Mouse (Mus musculus) stomach, embryonic 16.5 days (tissue): ENCODE results near the gene Dsp. TPM values are rescaled to one million over a fixed set of nuclear protein-coding genes. Genes with fewer than 3 reads are reported as not detected.

Experiments
- ATAC-seq: fragments of 200-750 bp; cut with Nextera tagmentation; 2 replicates; pipeline ENCODE4 v1.8.0; 2017; ENCODE audit warnings: moderate number of reproducible peaks, moderate TSS enrichment; ENCODE audit not compliant: insufficient read depth, low FRiP score
- H3K27ac ChIP-seq: fragments of 300-500 bp; sonication (generic); 2 replicates; pipeline ENCODE4 v1.5.1; 2014; ENCODE audit warnings: low read length
- H3K27me3 ChIP-seq: fragments of 300-500 bp; sonication (generic); 2 replicates; pipeline ENCODE4 v1.6.1; 2014; ENCODE audit warnings: low read length, control low read depth, mixed read lengths; ENCODE audit not compliant: control insufficient read depth, insufficient read depth
- H3K36me3 ChIP-seq: fragments of 300-500 bp; sonication (generic); 2 replicates; pipeline ENCODE4 v1.6.1; 2014; ENCODE audit warnings: low read length; ENCODE audit not compliant: control insufficient read depth, insufficient read depth
- H3K4me1 ChIP-seq: fragments of 300-500 bp; sonication (generic); 2 replicates; pipeline ENCODE4 v1.6.1; 2014; ENCODE audit warnings: low read length, control low read depth, mixed read lengths; ENCODE audit not compliant: control insufficient read depth, insufficient read depth
- H3K4me2 ChIP-seq: fragments of 300-500 bp; sonication (generic); 2 replicates; pipeline ENCODE4 v1.6.1; 2014; ENCODE audit warnings: low read depth, low read length, mixed read lengths
- H3K4me3 ChIP-seq: fragments of 300-500 bp; sonication (generic); replicated peaks from 2 replicates; pipeline ENCODE4 v1.5.1; 2014; ENCODE audit warnings: mild to moderate bottlenecking, low read length
- H3K9ac ChIP-seq: fragments of 300-500 bp; sonication (generic); 2 replicates; pipeline ENCODE4 v1.6.1; 2014; ENCODE audit warnings: low read length
- H3K9me3 ChIP-seq: fragments of 300-500 bp; sonication (generic); replicated peaks from 2 replicates; pipeline ENCODE4 v1.6.1; 2016; ENCODE audit warnings: low read length, control low read depth; ENCODE audit not compliant: control insufficient read depth
- WGBS: fragments of 180-500 bp; shearing (Covaris S2); extraction: QIAGEN DNeasy Blood & Tissue Kit; methylation state at CpG from one replicate; pipeline ENCODE4 v1.1.7; 2014; 5-methylcytosine and 5-hydroxymethylcytosine counted together
- polyA plus RNA-seq: library from polyadenylated mRNA; unstranded; fragments of >200 nt; fragmentation: Nextera tagmentation; extraction: Ambion mirVana; gene quantifications from 2 replicates; pipeline ENCODE4 v1.2.1, GENCODE M21; 2015

The Dsp gene
- polyA plus RNA-seq, 1 experiment from 2014 or later: 36.4 TPM

GRCm38 (mm10) chr13:38204702-38205482, 53.8 kb downstream of the Dsp start, which contains the start of gene Snrnp48:
Gene Snrnp48, plus strand, starts transcription at chr13:38204938.
- H3K4me2 ChIP-seq: peak within 1 kb of the TSS; percentile 71
- ATAC-seq: peak; percentile 97
- peaks cover 6% of the 10 kb centered on the region for H3K4me1 ChIP-seq
- H3K27me3 ChIP-seq: no peaks in the 10 kb centered on the region
- peak within 1 kb of the TSS; percentile 97 for H3K9ac ChIP-seq
- H3K36me3 ChIP-seq: no peaks in the 10 kb centered on the region
- H3K4me3 ChIP-seq: peak within 1 kb of the TSS; percentile 93
- H3K9me3 ChIP-seq: no peaks in the 10 kb centered on the region
- WGBS: under 1% methylated on average over 59 of the region's 59 CpGs
- peak within 1 kb of the TSS; percentile 93 for H3K27ac ChIP-seq

GRCm38 (mm10) chr13:38211122-38211521, 60.0 kb downstream of the Dsp start:
- no peak for ATAC-seq
- 85% methylated on average over 5 of the region's 5 CpGs for WGBS
- peaks cover 20% of the 10 kb centered on the region for H3K36me3 ChIP-seq

GRCm38 (mm10) chr13:38218686-38219085, 67.6 kb downstream of the Dsp start:
- ATAC-seq: no peak
- H3K4me3 ChIP-seq: no peak overlapping the region
- no peak overlapping the region for H3K4me2 ChIP-seq
- H3K4me1 ChIP-seq: no peaks in the 10 kb centered on the region
- H3K9ac ChIP-seq: no peak overlapping the region
- no peaks in the 10 kb centered on the region for H3K9me3 ChIP-seq
- 91% methylated on average over 3 of the region's 3 CpGs for WGBS
- no peak overlapping the region for H3K27ac ChIP-seq
- no peaks in the 10 kb centered on the region for H3K27me3 ChIP-seq
- H3K36me3 ChIP-seq: peaks cover 33% of the 10 kb centered on the region

More at GRCm38 (mm10) chr13:38211122-38211521, 60.0 kb downstream of the Dsp start:
- H3K9ac ChIP-seq: no peak overlapping the region
- H3K4me2 ChIP-seq: no peak overlapping the region
- H3K4me1 ChIP-seq: peaks cover 6% of the 10 kb centered on the region; the same call in 1 of the 2 replicates
- no peaks in the 10 kb centered on the region for H3K27me3 ChIP-seq
- no peak overlapping the region for H3K4me3 ChIP-seq
- no peak overlapping the region for H3K27ac ChIP-seq
- H3K9me3 ChIP-seq: no peaks in the 10 kb centered on the region

- H3K36me3 ChIP-seq: peaks cover 34% of the 10 kb centered on the region
- no peak overlapping the region for H3K9ac ChIP-seq
These were observed 69.2 kb downstream of the Dsp start for GRCm38 (mm10) chr13:38220331-38220730.

GRCm38 (mm10) chr13:38230177-38230821, 79.2 kb downstream of the Dsp start:
- H3K4me1 ChIP-seq: no peaks in the 10 kb centered on the region
- no peak for ATAC-seq
- 73% methylated on average over 9 of the region's 9 CpGs for WGBS
- H3K36me3 ChIP-seq: peaks cover 23% of the 10 kb centered on the region
- no peak overlapping the region for H3K9ac ChIP-seq
- no peaks in the 10 kb centered on the region for H3K27me3 ChIP-seq
- H3K9me3 ChIP-seq: no peaks in the 10 kb centered on the region
- no peak overlapping the region for H3K4me3 ChIP-seq
- no peak overlapping the region for H3K4me2 ChIP-seq
- no peak overlapping the region for H3K27ac ChIP-seq

More at GRCm38 (mm10) chr13:38220331-38220730, 69.2 kb downstream of the Dsp start:
- WGBS: 95% methylated on average over 6 of the region's 6 CpGs
- Histone ChIP-seq H3K27me3 (no peaks in the 10 kb centered on the region), H3K4me1 (no peaks in the 10 kb centered on the region), H3K9me3 (no peaks in the 10 kb centered on the region), H3K4me3 (no peak overlapping the region), H3K4me2 (no peak overlapping the region), H3K27ac (no peak overlapping the region)
- no peak for ATAC-seq

GRCm38 (mm10) chr13:38232411-38232810, 81.3 kb downstream of the Dsp start:
- Histone ChIP-seq H3K9ac (no peak overlapping the region), H3K36me3 (peaks cover 18% of the 10 kb centered on the region), H3K4me2 (no peak overlapping the region), H3K27me3 (no peaks in the 10 kb centered on the region), H3K4me1 (no peaks in the 10 kb centered on the region), H3K27ac (no peak overlapping the region), H3K4me3 (no peak overlapping the region), H3K9me3 (no peaks in the 10 kb centered on the region)
- WGBS: 76% methylated on average over 4 of the region's 4 CpGs
- no peak for ATAC-seq

GRCm38 (mm10) chr13:38232856-38233625, 81.9 kb downstream of the Dsp start:
- H3K4me1 ChIP-seq: no peaks in the 10 kb centered on the region
- no peak overlapping the region for H3K4me3 ChIP-seq
- H3K27me3 ChIP-seq: no peaks in the 10 kb centered on the region
- H3K27ac ChIP-seq: no peak overlapping the region
- no peaks in the 10 kb centered on the region for H3K9me3 ChIP-seq
- H3K9ac ChIP-seq: no peak overlapping the region
- no peak overlapping the region for H3K4me2 ChIP-seq
- ATAC-seq: no peak
- H3K36me3 ChIP-seq: peaks cover 13% of the 10 kb centered on the region; the same call in 1 of the 2 replicates
- WGBS: 80% methylated on average over 3 of the region's 3 CpGs

- 77% methylated on average over 5 of the region's 5 CpGs for WGBS
- Histone ChIP-seq H3K4me2 (no peak overlapping the region), H3K9me3 (no peaks in the 10 kb centered on the region), H3K36me3 (0 out of 2 replicates have a peak, but pooled peaks cover 3% of the 10 kb centered on the region), H3K27me3 (no peaks in the 10 kb centered on the region), H3K4me3 (no peak overlapping the region), H3K27ac (no peak overlapping the region), H3K9ac (no peak overlapping the region), H3K4me1 (no peaks in the 10 kb centered on the region)
- no peak for ATAC-seq
These were observed 83.6 kb downstream of the Dsp start for GRCm38 (mm10) chr13:38234651-38235050.
